Mouse (Mus musculus) ES-E14 (cell line): ENCODE results near the gene Hs2st1. TPM values are rescaled to one million over a fixed set of nuclear protein-coding genes. Genes with fewer than 3 reads are reported as not detected.

Source experiments
- DNase-seq: peaks from one replicate; pipeline ENCODE4 v3.0.0-alpha.2; 2013; ENCODE audit warnings: low read depth, low spot score
- H3K27ac ChIP-seq: 2 replicates; pipeline ENCODE4 v1.5.1; 2012; ENCODE audit warnings: low read depth, mild to moderate bottlenecking, low read length, moderate library complexity, mixed read lengths; ENCODE audit not compliant: poor library complexity, insufficient read depth, severe bottlenecking
- H3K36me3 ChIP-seq: 2 replicates; pipeline ENCODE4 v1.6.1; 2012; ENCODE audit warnings: mild to moderate bottlenecking, low read length, moderate library complexity, mixed read lengths; ENCODE audit not compliant: control insufficient read depth, poor library complexity, insufficient read depth, severe bottlenecking
- H3K4me1 ChIP-seq, 2 experiments: fragments of 150-350 bp in 1 of 2; sonication (generic) in 1 of 2; 2 replicates each; pipeline ENCODE4 v1.6.1; 2012; ENCODE audit warnings: low read length in 2 of 2, mild to moderate bottlenecking in 1 of 2, mixed read lengths in 1 of 2; ENCODE audit not compliant: control insufficient read depth in 2 of 2, insufficient read depth in 2 of 2, poor library complexity in 1 of 2
- H3K4me3 ChIP-seq, 2 experiments: fragments of 150-350 bp in 1 of 2; sonication (generic) in 1 of 2; 2 replicates each; pipeline ENCODE4 v1.5.1; 2012; ENCODE audit warnings: low read length in 2 of 2, low read depth in 1 of 2, mild to moderate bottlenecking in 1 of 2, mixed read lengths in 1 of 2; ENCODE audit not compliant: insufficient read depth in 1 of 2, poor library complexity in 1 of 2, severe bottlenecking in 1 of 2
- H3K9ac ChIP-seq: 2 replicates; pipeline ENCODE4 v1.6.1; 2012; ENCODE audit warnings: low read depth, mild to moderate bottlenecking, low read length, mixed read lengths; ENCODE audit not compliant: poor library complexity, insufficient read depth, severe bottlenecking
- H3K9me3 ChIP-seq: fragments of 150-350 bp; sonication (generic); 2 replicates; pipeline ENCODE4 v1.6.1; 2012; ENCODE audit warnings: low read depth, mild to moderate bottlenecking, low read length; ENCODE audit not compliant: control insufficient read depth, insufficient read depth
- CHD2 ChIP-seq: IDR thresholded peaks from 2 replicates; pipeline ENCODE4 v1.6.1; 2014; ENCODE audit warnings: mild to moderate bottlenecking, low read depth, low read length, inconsistent platforms
- HCFC1 ChIP-seq: IDR thresholded peaks from 2 replicates; pipeline ENCODE4 v1.6.1; 2012; ENCODE audit warnings: low read length, inconsistent platforms, borderline replicate concordance; ENCODE audit not compliant: insufficient read depth
- MAFK ChIP-seq: IDR thresholded peaks from 2 replicates; pipeline ENCODE4 v1.6.1; 2014; ENCODE audit warnings: mild to moderate bottlenecking, low read depth, low read length, inconsistent platforms; ENCODE audit not compliant: insufficient read depth
- ZC3H11A ChIP-seq: IDR thresholded peaks from 2 replicates; pipeline ENCODE4 v1.6.1; 2012; ENCODE audit warnings: low read depth, mild to moderate bottlenecking, inconsistent platforms, low read length, borderline replicate concordance
- ZNF384 ChIP-seq: IDR thresholded peaks from 2 replicates; pipeline ENCODE4 v1.6.1; 2012; ENCODE audit warnings: low read depth, low read length, inconsistent platforms
- in situ Hi-C, 2 experiments: fragments of 600-800 bp; cut with MboI; formaldehyde crosslinking; loops; one replicate each; pipeline ENCODE4 v1.15.1; 2025; ENCODE audit warnings: low sequenced_read_pairs in 2 of 2, inconsistent platforms in 1 of 2; ENCODE audit not compliant: unreplicated experiment in 2 of 2
- total RNA-seq: library from RNA; depleted of rRNA; stranded (reverse); fragments of 300-350 nt; gene quantifications from 2 replicates; pipeline ENCODE4 v1.2.3, GENCODE M21; 2012

The Hs2st1 gene
- total RNA-seq, 1 experiment: 29.9 TPM

GRCm38 (mm10) chr3:144507885-144508284, 62.1 kb downstream of the Hs2st1 start:
- H3K4me3 ChIP-seq: no peak overlapping the region
- H3K27ac ChIP-seq: no peak overlapping the region
- no peak overlapping the region for H3K9ac ChIP-seq
- no peaks in the 10 kb centered on the region for H3K4me1 ChIP-seq
- no peak for DNase-seq
- in situ Hi-C loops: no loop called here
- H3K36me3 ChIP-seq: peaks cover 9% of the 10 kb centered on the region; the same call in 1 of the 2 replicates
- H3K9me3 ChIP-seq: peaks cover 7% of the 10 kb centered on the region
- TF ChIP-seq CHD2: no peak
- no peak for TF ChIP-seq MAFK
- no peak for TF ChIP-seq ZC3H11A
- TF ChIP-seq ZNF384: no peak
- TF ChIP-seq HCFC1: no peak

GRCm38 (mm10) chr3:144506213-144506612, 63.8 kb downstream of the Hs2st1 start:
- peaks cover 12% of the 10 kb centered on the region; the same call in 1 of the 2 replicates for H3K36me3 ChIP-seq
- peaks cover 7% of the 10 kb centered on the region for H3K9me3 ChIP-seq
- no peak for DNase-seq
- TF ChIP-seq CHD2: no peak
- TF ChIP-seq ZC3H11A: no peak
- no peak for TF ChIP-seq HCFC1
- 0 out of 2 replicates have a peak, but pooled peaks have one; percentile 46 for TF ChIP-seq MAFK
- no peak overlapping the region for H3K27ac ChIP-seq
- H3K4me1 ChIP-seq: no peaks in the 10 kb centered on the region
- in situ Hi-C loops: no loop called here
- no peak overlapping the region for H3K4me3 ChIP-seq
- no peak overlapping the region for H3K9ac ChIP-seq

GRCm38 (mm10) chr3:144501930-144502329, 68.1 kb downstream of the Hs2st1 start:
- H3K4me3 ChIP-seq: no peak overlapping the region
- no peaks in the 10 kb centered on the region for H3K4me1 ChIP-seq
- no peak for TF ChIP-seq HCFC1
- peaks cover 8% of the 10 kb centered on the region; the same call in 1 of the 2 replicates for H3K36me3 ChIP-seq
- DNase-seq: no peak
- H3K9me3 ChIP-seq: peaks cover 5% of the 10 kb centered on the region; the same call in 1 of the 2 replicates
- H3K9ac ChIP-seq: no peak overlapping the region
- in situ Hi-C loops: no loop called here
- no peak overlapping the region for H3K27ac ChIP-seq

- Histone ChIP-seq H3K4me1 (no peaks in the 10 kb centered on the region), H3K9me3 (peaks cover 7% of the 10 kb centered on the region), H3K27ac (no peak overlapping the region), H3K36me3 (peaks cover under 1% of the 10 kb centered on the region; the same call in 1 of the 2 replicates), H3K9ac (no peak overlapping the region), H3K4me3 (no peak overlapping the region)
- in situ Hi-C loops: no loop called here
- DNase-seq: no peak
- TF ChIP-seq MAFK: no peak
- TF ChIP-seq CHD2: no peak
- TF ChIP-seq HCFC1: no peak
- TF ChIP-seq ZC3H11A: no peak
- no peak for TF ChIP-seq ZNF384
Measured at GRCm38 (mm10) chr3:144496762-144497161, 73.2 kb downstream of the Hs2st1 start.

GRCm38 (mm10) chr3:144494838-144495237, 75.1 kb downstream of the Hs2st1 start:
- Histone ChIP-seq H3K4me1 (no peaks in the 10 kb centered on the region), H3K36me3 (peaks cover 5% of the 10 kb centered on the region; the same call in 1 of the 2 replicates), H3K4me3 (no peak overlapping the region), H3K9ac (no peak overlapping the region), H3K9me3 (peaks cover 10% of the 10 kb centered on the region), H3K27ac (no peak overlapping the region)
- in situ Hi-C loops: no loop called here
- no peak for TF ChIP-seq CHD2
- TF ChIP-seq ZNF384: no peak
- no peak for TF ChIP-seq ZC3H11A
- TF ChIP-seq MAFK: no peak
- TF ChIP-seq HCFC1: no peak
- no peak for DNase-seq
